Mouse (Mus musculus) liver, adult 2 months (tissue): Measurements from ENCODE around the gene Chek2. TPM values are rescaled to one million over a fixed set of nuclear protein-coding genes. Genes with fewer than 3 reads are reported as not detected.

Source experiments
- DNase-seq: peaks from one replicate; pipeline ENCODE4 v3.0.0-alpha.2; 2011; ENCODE audit warnings: low read depth, low spot score; ENCODE audit errors: extremely low read depth
- H3K27ac ChIP-seq: fragments of 200-500 bp; replicated peaks from 2 replicates; pipeline ENCODE4 v1.5.1; 2012; ENCODE audit warnings: low read depth, mild to moderate bottlenecking, control low read depth, inconsistent platforms, low read length; ENCODE audit not compliant: insufficient read depth
- H3K27me3 ChIP-seq: fragments of 200-500 bp; 2 replicates; pipeline ENCODE4 v1.6.1; 2012; ENCODE audit warnings: mild to moderate bottlenecking, moderate library complexity, low read length, inconsistent platforms; ENCODE audit not compliant: control insufficient read depth, insufficient read depth
- H3K36me3 ChIP-seq: fragments of 200-500 bp; 2 replicates; pipeline ENCODE4 v1.6.1; 2012; ENCODE audit warnings: low read length, inconsistent platforms; ENCODE audit not compliant: control insufficient read depth, insufficient read depth
- H3K4me1 ChIP-seq: fragments of 200-500 bp; 2 replicates; pipeline ENCODE4 v1.6.1; 2011; ENCODE audit warnings: low read length; ENCODE audit not compliant: control insufficient read depth, insufficient read depth
- H3K4me3 ChIP-seq: fragments of 200-500 bp; 2 replicates; pipeline ENCODE4 v1.5.1; 2011; ENCODE audit warnings: low read depth, mild to moderate bottlenecking, control low read depth, low read length, moderate library complexity; ENCODE audit not compliant: insufficient read depth
- H3K79me2 ChIP-seq: fragments of 200-500 bp; 2 replicates; pipeline ENCODE4 v1.6.1; 2012; ENCODE audit warnings: inconsistent platforms, mild to moderate bottlenecking, low read length, moderate library complexity; ENCODE audit not compliant: control insufficient read depth, insufficient read depth
- H3K9ac ChIP-seq: fragments of 200-500 bp; 2 replicates; pipeline ENCODE4 v1.6.1; 2012; ENCODE audit warnings: low read depth, mild to moderate bottlenecking, control low read depth, inconsistent platforms, low read length
- CTCF ChIP-seq: fragments of 200-500 bp; IDR thresholded peaks from 2 replicates; pipeline ENCODE4 v1.5.1; 2011; ENCODE audit warnings: low read depth, low read length, control low read depth
- POLR2A ChIP-seq: fragments of 200-500 bp; IDR thresholded peaks from 2 replicates; pipeline ENCODE4 v1.6.1; 2011; ENCODE audit warnings: low read length, control low read depth; ENCODE audit not compliant: insufficient read depth; ENCODE audit errors: extremely low read depth
- WGBS: fragments of 180-500 bp; shearing (Covaris S2); methylation state at CpG from one replicate; pipeline ENCODE4 v1.1.7; 2018; 5-methylcytosine and 5-hydroxymethylcytosine counted together
- polyA plus RNA-seq: library from polyadenylated mRNA; depleted of rRNA; stranded (reverse); fragments of >200 nt; gene quantifications from 2 replicates; pipeline ENCODE4 v1.2.3, GENCODE M21; 2012
- total RNA-seq: library from RNA; depleted of rRNA; stranded (reverse); fragments of >200 nt; gene quantifications from 2 replicates; pipeline ENCODE4 v1.2.3, GENCODE M21; 2014

Chek2 gene
- total and polyA plus RNA-seq, 2 experiments, result 1.5 to 3.6 TPM

DNA sequence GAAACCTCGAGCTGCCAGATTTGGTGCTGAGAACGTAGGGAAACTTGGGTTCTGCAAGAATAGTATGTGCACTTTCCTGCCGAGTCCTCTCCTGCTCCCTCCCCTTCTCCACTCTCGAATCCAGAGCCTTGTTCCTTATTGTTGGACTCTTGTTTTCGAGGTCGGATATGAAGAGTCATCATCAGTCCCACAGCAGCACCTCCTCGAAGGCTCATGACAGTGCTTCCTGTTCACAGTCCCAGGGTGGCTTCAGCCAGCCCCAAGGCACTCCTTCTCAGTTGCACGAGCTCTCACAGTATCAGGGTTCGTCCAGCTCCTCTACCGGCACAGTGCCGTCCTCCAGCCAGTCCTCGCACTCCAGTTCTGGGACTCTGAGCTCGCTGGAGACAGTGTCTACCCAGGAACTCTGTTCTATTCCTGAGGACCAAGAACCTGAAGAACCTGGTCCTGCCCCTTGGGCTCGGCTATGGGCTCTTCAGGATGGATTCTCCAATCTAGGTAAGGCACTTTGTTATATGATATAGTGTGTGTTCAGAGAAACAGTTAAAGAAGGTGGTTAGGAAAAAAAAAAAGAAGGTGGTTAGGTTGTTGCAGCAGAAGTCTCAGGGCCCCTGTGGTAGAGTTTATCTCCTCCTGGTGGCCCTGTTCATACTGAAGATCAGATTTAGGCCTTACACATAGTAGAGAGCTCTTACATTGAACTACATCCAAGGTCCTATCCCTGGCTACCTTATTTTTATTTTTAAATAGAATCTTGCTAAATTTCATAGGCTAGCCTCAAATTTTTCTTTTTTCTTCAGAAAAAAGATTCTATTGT, 1.5 kb downstream of the Chek2 start:
- Histone ChIP-seq H3K27me3 (no peaks in the 10 kb centered on the region), H3K4me3 (no peak overlapping the region), H3K79me2 (no peaks in the 10 kb centered on the region), H3K4me1 (peaks cover 5% of the 10 kb centered on the region), H3K36me3 (no peaks in the 10 kb centered on the region), H3K9ac (no peak overlapping the region), H3K27ac (no peak overlapping the region)
- 92% methylated on average over 14 of the region's 14 CpGs for WGBS
- no peak for TF ChIP-seq POLR2A
- TF ChIP-seq CTCF, result no peak
- no peak for DNase-seq

DNA sequence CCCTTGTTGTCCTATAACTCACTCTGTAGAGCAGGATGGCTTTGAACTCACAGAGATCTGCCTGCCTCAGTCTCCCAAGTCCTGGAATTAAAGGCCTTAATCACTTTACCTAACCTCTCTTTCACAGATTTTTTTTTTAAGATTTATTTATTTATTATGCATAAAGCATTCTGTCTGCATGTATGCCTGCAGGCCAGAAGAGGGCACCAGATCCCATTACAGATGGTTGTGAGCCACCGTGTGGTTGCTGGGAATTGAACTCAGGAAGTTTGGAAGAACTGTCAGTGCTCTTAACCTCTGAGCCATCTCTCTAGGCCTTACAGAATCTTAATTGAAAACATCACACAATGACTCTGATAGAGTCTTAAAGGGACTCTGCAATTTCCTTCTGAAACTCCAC, 13.2 kb downstream of the Chek2 start:
- Histone ChIP-seq H3K9ac (no peak overlapping the region), H3K4me1 (no peaks in the 10 kb centered on the region), H3K4me3 (no peak overlapping the region), H3K27ac (no peak overlapping the region), H3K36me3 (no peaks in the 10 kb centered on the region), H3K27me3 (no peaks in the 10 kb centered on the region), H3K79me2 (no peaks in the 10 kb centered on the region)
- no peak for DNase-seq
- no peak for TF ChIP-seq POLR2A
- no peak for TF ChIP-seq CTCF
- WGBS, result 73% methylated on average over 1 of the region's 1 CpGs

DNA sequence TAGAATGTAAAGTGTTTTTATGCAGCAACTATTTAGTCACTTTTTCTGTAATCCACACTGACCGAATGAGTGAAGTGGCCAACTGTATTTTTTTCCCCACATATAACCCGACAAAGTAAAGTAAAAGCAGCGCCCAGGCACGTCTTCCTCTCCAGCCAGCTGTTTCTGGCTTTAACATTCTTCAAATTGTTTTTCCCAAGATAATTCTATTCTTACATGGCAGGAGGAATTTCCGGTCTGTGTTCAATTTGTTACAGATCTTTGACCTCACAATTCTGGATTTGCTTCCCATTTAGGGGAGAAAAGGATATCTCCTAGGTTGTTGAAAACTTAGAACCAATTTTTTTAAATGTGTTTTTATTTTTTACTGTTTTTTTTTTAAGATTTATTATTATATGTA, 17.3 kb downstream of the Chek2 start:
- DNase-seq, result peak; percentile 7
- Histone ChIP-seq H3K79me2 (no peaks in the 10 kb centered on the region), H3K9ac (no peak overlapping the region), H3K27me3 (no peaks in the 10 kb centered on the region), H3K4me1 (no peaks in the 10 kb centered on the region), H3K4me3 (no peak overlapping the region), H3K27ac (no peak overlapping the region), H3K36me3 (no peaks in the 10 kb centered on the region)
- WGBS, result 73% methylated on average over 5 of the region's 5 CpGs
- no peak for TF ChIP-seq POLR2A

DNA sequence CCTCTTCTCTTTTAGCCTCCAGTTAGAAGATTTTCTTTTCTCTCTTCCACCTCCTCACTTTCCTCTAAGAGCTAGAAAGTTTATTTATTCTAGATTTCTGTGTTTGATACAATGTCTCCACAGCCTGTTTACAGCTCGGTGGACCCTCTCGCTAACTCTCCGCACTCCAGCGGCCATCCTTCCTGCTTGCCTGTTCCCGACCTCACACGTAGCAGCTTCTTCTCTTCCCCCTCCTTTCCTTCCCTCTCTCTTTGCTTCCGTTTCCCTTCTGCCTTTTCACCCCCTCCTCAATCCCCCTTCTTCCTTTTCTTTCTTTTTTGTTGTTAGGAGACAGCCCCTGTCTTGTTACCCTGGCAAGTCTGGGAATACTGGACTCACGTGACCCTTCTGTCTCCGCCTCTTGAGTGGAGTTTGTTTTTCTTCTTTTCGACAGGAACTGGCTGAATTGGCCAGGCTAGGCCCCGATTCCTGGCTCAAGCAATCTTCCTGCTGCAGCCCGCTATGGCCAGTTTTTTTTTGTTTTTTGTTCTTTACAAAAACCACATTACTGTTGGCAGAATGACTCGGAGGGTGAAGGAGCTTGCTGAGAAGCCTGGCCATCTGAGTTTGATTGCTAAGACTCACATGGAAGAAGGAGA, 19.4 kb downstream of the Chek2 start:
- H3K4me1 ChIP-seq, result no peaks in the 10 kb centered on the region
- peak overlapping the region; percentile 64 for H3K9ac ChIP-seq
- DNase-seq, result peak; percentile 45
- peak overlapping the region; percentile 14; the same call in 1 of the 2 replicates for H3K4me3 ChIP-seq
- H3K36me3 ChIP-seq, result no peaks in the 10 kb centered on the region
- no peaks in the 10 kb centered on the region for H3K79me2 ChIP-seq
- H3K27me3 ChIP-seq, result no peaks in the 10 kb centered on the region
- 48% methylated on average over 13 of the region's 13 CpGs for WGBS
- no peak for TF ChIP-seq POLR2A
- TF ChIP-seq CTCF, result no peak
- peak overlapping the region; percentile 81 for H3K27ac ChIP-seq

DNA sequence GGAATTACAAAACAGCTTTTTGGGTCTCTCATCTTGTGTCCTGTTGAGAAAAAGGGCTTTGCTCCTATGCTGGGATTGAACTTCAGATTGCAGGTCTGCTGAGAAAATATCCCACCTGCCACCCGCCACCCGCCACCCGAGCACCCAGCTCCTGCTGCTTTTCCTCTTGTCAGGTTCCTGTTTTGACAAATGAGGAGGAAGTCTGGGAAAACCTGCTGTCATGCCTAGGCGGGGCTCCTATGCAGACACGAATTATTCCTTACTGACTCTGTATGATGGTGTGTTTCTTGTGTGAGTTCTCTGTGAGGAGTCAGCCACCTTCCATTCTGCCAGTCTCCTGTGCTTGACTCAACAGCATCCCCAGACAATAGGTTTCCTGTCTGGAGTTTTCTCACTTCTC, 20.7 kb downstream of the Chek2 start:
- H3K36me3 ChIP-seq, result no peaks in the 10 kb centered on the region
- WGBS, result 82% methylated on average over 5 of the region's 5 CpGs
- H3K79me2 ChIP-seq, result no peaks in the 10 kb centered on the region
- H3K27me3 ChIP-seq, result no peaks in the 10 kb centered on the region
- no peaks in the 10 kb centered on the region for H3K4me1 ChIP-seq
- no peak overlapping the region for H3K4me3 ChIP-seq
- TF ChIP-seq POLR2A (no peak), CTCF (no peak)
- H3K9ac ChIP-seq, result no peak overlapping the region
- no peak for DNase-seq
- peak overlapping the region; percentile 69; the same call in 1 of the 2 replicates for H3K27ac ChIP-seq

DNA sequence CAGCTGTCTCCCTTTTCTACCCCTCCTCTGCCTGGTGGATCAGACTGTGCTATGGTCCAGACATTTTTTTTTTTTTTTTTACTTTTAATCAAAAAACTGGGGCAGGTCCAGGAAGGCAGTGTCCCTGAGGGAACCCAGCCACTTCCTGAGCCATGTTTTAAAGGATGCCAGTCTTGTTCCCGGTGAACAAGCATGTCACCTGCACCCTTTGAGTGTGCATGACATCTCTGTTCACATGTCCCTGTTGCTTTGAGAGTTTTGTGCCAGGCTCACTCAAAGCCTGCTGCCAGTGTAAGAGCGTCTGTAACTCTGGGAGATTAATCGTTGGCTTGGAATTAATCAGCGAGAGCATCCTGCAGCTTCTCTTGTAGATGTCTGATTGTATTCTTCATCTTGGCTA, 28.7 kb downstream of the Chek2 start:
- Histone ChIP-seq H3K36me3 (peaks cover 1% of the 10 kb centered on the region; the same call in 1 of the 2 replicates), H3K27me3 (no peaks in the 10 kb centered on the region), H3K27ac (no peak overlapping the region), H3K4me3 (no peak overlapping the region), H3K9ac (no peak overlapping the region), H3K79me2 (no peaks in the 10 kb centered on the region), H3K4me1 (no peaks in the 10 kb centered on the region)
- TF ChIP-seq CTCF (no peak), POLR2A (no peak)
- WGBS, result 80% methylated on average over 4 of the region's 4 CpGs
- DNase-seq, result no peak
